Mouse (Mus musculus) bone marrow macrophage, adult 2 months (primary cell): ENCODE results near the gene Ubap1.

ENCODE experiments used
- CTCF ChIP-seq: IDR thresholded peaks from 2 replicates; pipeline ENCODE4 v1.5.1; 2012; ENCODE audit warnings: low read depth, mild to moderate bottlenecking, low read length, moderate library complexity
- POLR2A ChIP-seq: IDR thresholded peaks from 2 replicates; pipeline ENCODE4 v1.6.1; 2012; ENCODE audit warnings: mild to moderate bottlenecking, low read depth, low read length, borderline replicate concordance

DNA sequence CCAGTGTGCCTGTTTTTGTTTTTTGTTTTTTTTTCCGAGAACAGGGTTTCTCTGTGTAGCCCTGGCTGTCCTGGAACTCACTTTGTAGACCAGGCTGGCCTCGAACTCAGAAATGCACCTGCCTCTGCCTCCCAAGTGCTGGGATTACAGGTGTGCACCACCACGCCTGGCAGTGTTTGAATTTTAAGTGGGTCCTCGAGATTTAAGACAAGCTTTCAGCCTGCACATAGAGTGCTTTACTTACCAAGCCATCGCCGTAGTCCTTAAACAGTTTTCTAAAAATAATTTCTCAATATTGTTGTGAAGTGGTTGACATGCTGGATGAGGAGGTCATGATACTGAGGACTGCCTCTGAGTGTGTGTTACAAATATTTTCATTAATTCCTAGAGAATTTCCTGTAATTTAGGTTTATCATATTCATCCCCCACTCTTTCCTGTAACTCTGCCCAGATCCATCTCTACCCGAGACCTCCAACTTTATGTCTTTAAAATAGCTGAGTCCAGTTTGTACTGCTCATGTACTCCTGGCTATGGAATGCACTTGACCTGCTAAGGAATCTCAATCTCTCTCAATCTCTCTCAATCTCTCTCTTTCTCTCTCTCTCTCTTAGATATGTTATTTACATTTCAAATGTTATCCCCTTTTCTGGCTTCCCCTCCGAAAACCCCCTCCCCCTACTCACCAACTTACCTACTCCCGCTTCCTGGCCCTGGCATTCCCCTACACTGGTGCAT, 21.1 kb downstream of the Ubap1 start:
- TF ChIP-seq POLR2A (no peak), CTCF (no peak)
